Mouse (Mus musculus): ENCODE data around the gene Anks1b. TPM values are rescaled to one million over a fixed set of nuclear protein-coding genes. Genes with fewer than 3 reads are reported as not detected.
A peak's percentile ranks its signal among the peaks of the same experiment; 100 is the strongest.

Anks1b gene
- polyA plus RNA-seq, 1 experiment from 2014 or later: 0.21 TPM

DNA sequence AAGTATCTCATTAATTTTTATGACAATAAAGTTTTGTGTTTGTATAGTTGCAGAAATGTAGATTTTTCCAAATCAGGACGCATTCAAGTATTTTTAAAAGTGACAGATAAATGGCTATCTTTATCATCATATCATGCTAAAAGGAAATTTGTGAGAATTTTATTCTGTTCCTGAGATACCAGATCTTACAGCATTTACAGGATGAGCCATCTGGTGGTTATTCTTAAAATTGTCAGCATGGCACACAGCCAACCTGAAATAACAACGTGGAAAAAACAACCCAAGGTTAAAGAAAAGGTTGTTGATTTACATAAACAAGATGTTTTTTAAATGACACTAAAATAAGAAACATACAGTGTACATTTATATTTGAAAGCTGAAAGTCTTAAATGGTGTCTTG, 170.5 kb downstream of the Anks1b start:
- H3K4me2 ChIP-seq (replicated peaks; ENCODE audit: low read depth, low read length): no peak overlapping the region
- ATAC-seq (no peak), DNase-seq (ENCODE audit: low spot score) (peak; percentile 23)
- WGBS: 43% methylated on average over 2 of the region's 2 CpGs
- no peaks in the 10 kb centered on the region for H3K4me1 ChIP-seq (ENCODE audit: insufficient read depth, low read depth, low read length)
- TF ChIP-seq CTCF (IDR thresholded peaks at IDR 0.05): peak; percentile 36
- TF ChIP-seq EP300 (IDR thresholded peaks at IDR 0.05): no peak
- no peak overlapping the region for H3K9ac ChIP-seq (replicated peaks; ENCODE audit: low read depth)
- H3K36me3 ChIP-seq (ENCODE audit: insufficient read depth, low read length): no peaks in the 10 kb centered on the region
- no peaks in the 10 kb centered on the region for H3K27me3 ChIP-seq (replicated peaks; ENCODE audit: insufficient read depth, low read length)
- no peak overlapping the region for H3K27ac ChIP-seq (ENCODE audit: low read length)
- no peaks in the 10 kb centered on the region for H3K9me3 ChIP-seq (ENCODE audit: low read length)
- H3K4me3 ChIP-seq (ENCODE audit: low read depth, low read length): no peak overlapping the region

DNA sequence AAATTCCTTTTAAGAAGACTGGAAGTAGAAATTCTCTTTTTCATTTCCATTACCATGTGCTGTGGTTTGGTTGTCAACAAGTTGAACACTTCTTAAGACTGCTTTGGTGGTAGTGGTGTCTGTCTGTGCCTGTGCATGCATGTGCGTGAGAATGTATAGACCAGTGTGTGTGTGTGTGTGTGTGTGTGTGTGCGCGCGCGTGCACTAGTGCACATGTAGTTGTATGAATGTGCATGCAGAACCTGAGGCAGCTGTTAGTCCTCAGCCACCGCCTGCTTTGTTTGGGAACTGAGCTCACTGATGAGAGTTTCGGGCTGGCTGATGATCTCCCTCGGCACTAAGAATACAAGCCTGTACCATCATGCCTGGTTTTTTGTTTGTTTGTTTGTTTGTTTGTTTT, 170.9 kb downstream of the Anks1b start:
- Histone ChIP-seq H3K4me2 (replicated peaks; ENCODE audit: low read depth, low read length) (no peak overlapping the region), H3K9ac (replicated peaks; ENCODE audit: low read depth) (no peak overlapping the region), H3K4me1 (ENCODE audit: insufficient read depth, low read depth, low read length) (no peaks in the 10 kb centered on the region), H3K27ac (ENCODE audit: low read length) (no peak overlapping the region), H3K9me3 (ENCODE audit: low read length) (no peaks in the 10 kb centered on the region), H3K4me3 (ENCODE audit: low read depth, low read length) (no peak overlapping the region), H3K36me3 (ENCODE audit: insufficient read depth, low read length) (no peaks in the 10 kb centered on the region), H3K27me3 (replicated peaks; ENCODE audit: insufficient read depth, low read length) (no peaks in the 10 kb centered on the region)
- no peak for TF ChIP-seq CTCF (IDR thresholded peaks at IDR 0.05)
- DNase-seq (ENCODE audit: low spot score): no peak
- WGBS: 72% methylated on average over 8 of the region's 8 CpGs
- no peak for ATAC-seq

DNA sequence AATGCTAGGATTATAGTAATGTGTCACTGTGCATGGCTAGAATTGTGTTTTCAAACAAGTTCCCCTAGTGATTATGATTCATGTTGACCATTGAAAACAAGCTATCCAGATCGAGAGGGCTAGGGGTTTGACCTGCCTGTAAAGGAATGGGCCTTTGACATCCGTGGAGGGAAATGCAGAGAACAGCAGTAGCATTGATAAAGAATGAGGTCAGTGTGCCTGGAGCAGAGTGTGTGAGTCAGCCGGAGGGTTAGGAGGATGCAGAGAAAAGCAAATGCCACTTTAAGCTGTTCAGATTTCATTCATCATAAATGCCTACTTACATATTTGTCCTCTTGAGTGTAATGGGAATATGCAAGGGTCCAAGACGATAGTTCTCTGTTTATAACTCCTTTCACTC, 195.3 kb downstream of the Anks1b start:
- Histone ChIP-seq H3K36me3 (ENCODE audit: insufficient read depth, low read length) (no peaks in the 10 kb centered on the region), H3K4me3 (ENCODE audit: low read depth, low read length) (no peak overlapping the region), H3K9ac (replicated peaks; ENCODE audit: low read depth) (no peak overlapping the region), H3K4me1 (ENCODE audit: insufficient read depth, low read depth, low read length) (no peaks in the 10 kb centered on the region), H3K27ac (ENCODE audit: low read length) (no peak overlapping the region), H3K27me3 (replicated peaks; ENCODE audit: insufficient read depth, low read length) (no peaks in the 10 kb centered on the region), H3K9me3 (ENCODE audit: low read length) (no peaks in the 10 kb centered on the region), H3K4me2 (replicated peaks; ENCODE audit: low read depth, low read length) (no peak overlapping the region)
- TF ChIP-seq CTCF (IDR thresholded peaks at IDR 0.05) (no peak), EP300 (IDR thresholded peaks at IDR 0.05) (no peak)
- ATAC-seq (no peak), DNase-seq (ENCODE audit: low spot score) (no peak)
- 34% methylated on average over 4 of the region's 4 CpGs for WGBS

DNA sequence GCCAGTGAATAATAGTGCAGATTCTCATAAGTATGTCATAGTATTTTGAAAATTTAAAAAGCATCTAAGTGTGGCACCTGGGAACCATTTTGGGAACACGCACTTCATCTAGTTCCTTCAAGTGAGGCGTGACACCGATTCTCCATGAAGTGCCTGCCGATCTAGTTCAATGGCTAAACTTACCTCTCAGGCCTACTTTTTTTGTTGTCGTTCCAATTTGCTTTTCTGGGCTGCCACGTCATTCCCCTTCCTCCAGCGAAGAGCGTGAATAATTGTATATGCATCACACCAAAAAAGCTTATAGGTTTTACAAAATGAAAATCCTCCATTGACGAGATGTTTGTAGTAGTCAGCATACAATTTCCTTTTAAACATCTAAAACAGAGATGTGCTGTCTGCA, 204.6 kb downstream of the Anks1b start:
- no peak for DNase-seq (ENCODE audit: low spot score)
- H3K36me3 ChIP-seq (ENCODE audit: insufficient read depth, low read length): no peaks in the 10 kb centered on the region
- no peak for ATAC-seq
- H3K27ac ChIP-seq (ENCODE audit: low read length): no peak overlapping the region
- WGBS: 85% methylated on average over 9 of the region's 9 CpGs
- no peak overlapping the region for H3K4me3 ChIP-seq (ENCODE audit: low read depth, low read length)
- H3K9ac ChIP-seq (replicated peaks; ENCODE audit: low read depth): no peak overlapping the region
- no peaks in the 10 kb centered on the region for H3K27me3 ChIP-seq (replicated peaks; ENCODE audit: insufficient read depth, low read length)
- H3K4me1 ChIP-seq (ENCODE audit: insufficient read depth, low read depth, low read length): no peaks in the 10 kb centered on the region
- TF ChIP-seq CTCF (IDR thresholded peaks at IDR 0.05) (no peak), EP300 (IDR thresholded peaks at IDR 0.05) (no peak)
- H3K4me2 ChIP-seq (replicated peaks; ENCODE audit: low read depth, low read length): no peak overlapping the region
- H3K9me3 ChIP-seq (ENCODE audit: low read length): no peaks in the 10 kb centered on the region

DNA sequence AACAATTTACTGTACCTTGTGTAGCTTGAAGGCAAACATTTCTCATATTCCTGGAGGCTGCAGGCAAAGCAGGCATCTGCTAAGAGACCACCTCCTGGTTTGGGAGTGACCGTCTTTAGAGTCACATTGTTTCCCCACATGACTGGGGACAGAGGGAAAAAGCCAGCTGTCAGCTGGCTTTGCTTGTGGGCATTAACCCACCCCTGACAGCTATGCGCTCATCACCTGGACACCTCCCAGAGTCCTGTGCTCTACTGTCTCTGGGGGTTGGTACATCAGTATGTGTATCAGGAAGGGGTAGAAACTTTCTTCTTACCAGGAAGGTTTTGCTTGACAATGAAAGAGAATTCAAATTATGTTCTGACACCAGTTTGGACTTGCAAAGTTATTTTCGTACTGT, 207.8 kb downstream of the Anks1b start:
- H3K4me1 ChIP-seq (ENCODE audit: insufficient read depth, low read depth, low read length): no peaks in the 10 kb centered on the region
- no peaks in the 10 kb centered on the region for H3K9me3 ChIP-seq (ENCODE audit: low read length)
- no peak for ATAC-seq
- DNase-seq (ENCODE audit: low spot score): no peak
- TF ChIP-seq CTCF (IDR thresholded peaks at IDR 0.05) (no peak), EP300 (IDR thresholded peaks at IDR 0.05) (no peak)
- 43% methylated on average over 3 of the region's 3 CpGs for WGBS
- H3K36me3 ChIP-seq (ENCODE audit: insufficient read depth, low read length): no peaks in the 10 kb centered on the region
- H3K4me2 ChIP-seq (replicated peaks; ENCODE audit: low read depth, low read length): no peak overlapping the region
- H3K4me3 ChIP-seq (ENCODE audit: low read depth, low read length): no peak overlapping the region
- no peaks in the 10 kb centered on the region for H3K27me3 ChIP-seq (replicated peaks; ENCODE audit: insufficient read depth, low read length)
- no peak overlapping the region for H3K9ac ChIP-seq (replicated peaks; ENCODE audit: low read depth)
- H3K27ac ChIP-seq (ENCODE audit: low read length): no peak overlapping the region

DNA sequence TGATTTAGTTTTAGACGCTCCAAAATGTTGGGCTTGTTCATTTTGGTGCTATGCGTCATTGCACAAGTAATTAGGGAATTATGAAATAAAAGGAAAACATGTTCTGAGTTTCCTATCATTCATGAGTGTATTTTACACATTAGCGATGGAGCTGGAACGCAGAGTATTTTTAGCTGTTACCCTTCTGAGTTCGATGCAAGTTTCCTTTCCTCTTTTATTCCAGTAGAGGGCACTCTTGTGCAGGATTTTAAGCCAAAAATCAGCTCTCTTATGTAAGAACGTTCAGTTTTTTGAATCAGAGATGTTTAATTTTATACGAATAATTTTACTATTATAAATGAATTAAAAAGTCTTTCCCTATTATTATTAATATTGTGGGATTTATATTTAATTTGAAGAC, 208.3 kb downstream of the Anks1b start:
- ATAC-seq: no peak
- DNase-seq (ENCODE audit: low spot score): peak; percentile 78
- Histone ChIP-seq H3K4me3 (ENCODE audit: low read depth, low read length) (no peak overlapping the region), H3K36me3 (ENCODE audit: insufficient read depth, low read length) (no peaks in the 10 kb centered on the region), H3K27ac (ENCODE audit: low read length) (no peak overlapping the region), H3K27me3 (replicated peaks; ENCODE audit: insufficient read depth, low read length) (no peaks in the 10 kb centered on the region), H3K4me1 (ENCODE audit: insufficient read depth, low read depth, low read length) (no peaks in the 10 kb centered on the region), H3K9ac (replicated peaks; ENCODE audit: low read depth) (no peak overlapping the region), H3K9me3 (ENCODE audit: low read length) (no peaks in the 10 kb centered on the region), H3K4me2 (replicated peaks; ENCODE audit: low read depth, low read length) (no peak overlapping the region)
- TF ChIP-seq EP300 (IDR thresholded peaks at IDR 0.05) (no peak), CTCF (IDR thresholded peaks at IDR 0.05) (peak; percentile 63)
- WGBS: 18% methylated on average over 7 of the region's 7 CpGs

DNA sequence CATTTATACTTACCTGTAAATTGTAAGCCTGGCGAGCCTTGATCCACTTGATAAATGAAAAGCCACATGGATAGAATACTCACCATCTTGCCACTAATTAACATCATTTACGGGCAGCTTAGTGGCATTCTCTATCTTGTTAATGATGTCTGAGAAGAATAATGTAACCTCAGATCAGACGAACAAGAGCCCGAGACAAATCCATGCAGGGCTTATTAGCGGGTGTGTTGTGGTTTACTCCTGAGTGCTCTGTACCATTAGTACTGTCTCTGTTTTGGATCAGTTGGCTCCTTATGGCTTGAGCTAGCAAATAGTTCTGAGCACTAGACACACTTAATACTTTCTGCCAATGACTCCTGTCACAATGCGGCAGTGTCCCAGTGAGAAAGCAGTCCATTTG, 220.6 kb downstream of the Anks1b start:
- TF ChIP-seq EP300 (IDR thresholded peaks at IDR 0.05) (no peak), CTCF (IDR thresholded peaks at IDR 0.05) (no peak)
- no peak overlapping the region for H3K27ac ChIP-seq (ENCODE audit: low read length)
- no peaks in the 10 kb centered on the region for H3K4me1 ChIP-seq (ENCODE audit: insufficient read depth, low read depth, low read length)
- no peaks in the 10 kb centered on the region for H3K36me3 ChIP-seq (ENCODE audit: insufficient read depth, low read length)
- H3K9ac ChIP-seq (replicated peaks; ENCODE audit: low read depth): no peak overlapping the region
- no peak for ATAC-seq
- 91% methylated on average over 6 of the region's 6 CpGs for WGBS
- DNase-seq (ENCODE audit: low spot score): no peak
- no peak overlapping the region for H3K4me2 ChIP-seq (replicated peaks; ENCODE audit: low read depth, low read length)
- no peak overlapping the region for H3K4me3 ChIP-seq (ENCODE audit: low read depth, low read length)
- H3K9me3 ChIP-seq (ENCODE audit: low read length): no peaks in the 10 kb centered on the region
- H3K27me3 ChIP-seq (replicated peaks; ENCODE audit: insufficient read depth, low read length): no peaks in the 10 kb centered on the region

Measured in lung, postnatal 0 days (tissue).